ENCODE assay signal across 18 mouse cellular contexts in genomic region chr3:146186033-146186432, GRCm38 (mm10). TPM values are rescaled to one million over a fixed set of nuclear protein-coding genes. Genes with fewer than 3 reads are reported as not detected.
"Had no signal": no experiment of that assay in that cellular context is flagged by ENCODE, and none has a peak within 500 bp of the region (broad histone marks: within the 10 kb centered on the region; RNA-seq: fewer than 3 reads in every experiment).

No protein-coding gene starts in this region.

- H3K36me3 ChIP-seq: liver, embryonic 13.5 days; midbrain, embryonic 10.5 days; midbrain, embryonic 15.5 days; neural tube, embryonic 12.5 days; neural tube, embryonic 15.5 days had no signal

- H3K9ac ChIP-seq: liver, embryonic 13.5 days; neural tube, embryonic 12.5 days; neural tube, embryonic 15.5 days had no signal

- ATAC-seq: intestine, postnatal 0 days had no signal

- DNase-seq: kidney, adult 8-10 months; kidney, postnatal 14 days; kidney, postnatal 4 days; liver, embryonic 13.5 days; lung, adult 2 months; lung, postnatal 14 days; thymus, adult 18-20 months; thymus, postnatal 36 days had no signal

- H3K27ac ChIP-seq: liver, embryonic 13.5 days; midbrain, embryonic 15.5 days; neural tube, embryonic 12.5 days; neural tube, embryonic 15.5 days had no signal

- H3K4me2 ChIP-seq: liver, embryonic 13.5 days; midbrain, embryonic 15.5 days; neural tube, embryonic 15.5 days had no signal

- H3K4me3 ChIP-seq: liver, embryonic 13.5 days; megakaryocyte, embryonic 14.5 days; midbrain, embryonic 10.5 days; midbrain, embryonic 15.5 days; neural tube, embryonic 12.5 days; neural tube, embryonic 15.5 days had no signal

- H3K27me3 ChIP-seq: liver, embryonic 13.5 days had no signal

- H3K4me1 ChIP-seq: liver, embryonic 13.5 days; megakaryocyte, embryonic 14.5 days had no signal

- H3K9me3 ChIP-seq: liver, embryonic 13.5 days; megakaryocyte, embryonic 14.5 days; midbrain, embryonic 10.5 days; midbrain, embryonic 15.5 days; neural tube, embryonic 12.5 days; neural tube, embryonic 15.5 days had no signal

RNA-seq across cellular contexts. Expression of gene Mcoln2, which starts 36.4 kb away (rescaled TPM):
- total RNA-seq: layer of hippocampus, adult 18-20 months; layer of hippocampus, postnatal 25 days; left cerebral cortex, adult 18-20 months; left cerebral cortex, postnatal 25 days had no signal
